Mouse (Mus musculus): ENCODE results near the gene Gm49322.
"Not testable (repeated sequence)": the region's sequence is repeated elsewhere in the genome, so short reads cannot be mapped to it uniquely, and the experiment has no call there.

The Gm49322 gene

DNA sequence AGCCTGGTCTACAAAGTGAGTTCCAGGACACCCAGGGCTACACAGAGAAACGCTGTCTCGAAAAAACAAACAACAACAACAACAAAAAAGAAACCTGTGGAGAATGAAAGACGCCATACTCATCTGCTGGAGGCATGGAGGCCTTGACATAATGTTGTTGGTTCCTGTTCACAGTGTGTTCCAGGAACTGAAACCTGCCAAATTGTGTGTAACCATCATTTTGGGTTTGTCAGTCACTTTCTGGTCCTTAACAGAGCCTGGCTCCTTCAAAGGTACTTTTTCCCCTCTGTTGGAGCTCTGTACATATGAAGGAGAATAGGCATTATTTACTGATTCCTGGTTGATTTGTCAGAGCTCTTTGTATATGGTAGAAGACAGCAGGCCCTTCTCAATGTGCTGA, 6.1 kb downstream of the Gm49322 start:
- no peak for DNase-seq (ENCODE audit: low read depth, low spot score)

DNA sequence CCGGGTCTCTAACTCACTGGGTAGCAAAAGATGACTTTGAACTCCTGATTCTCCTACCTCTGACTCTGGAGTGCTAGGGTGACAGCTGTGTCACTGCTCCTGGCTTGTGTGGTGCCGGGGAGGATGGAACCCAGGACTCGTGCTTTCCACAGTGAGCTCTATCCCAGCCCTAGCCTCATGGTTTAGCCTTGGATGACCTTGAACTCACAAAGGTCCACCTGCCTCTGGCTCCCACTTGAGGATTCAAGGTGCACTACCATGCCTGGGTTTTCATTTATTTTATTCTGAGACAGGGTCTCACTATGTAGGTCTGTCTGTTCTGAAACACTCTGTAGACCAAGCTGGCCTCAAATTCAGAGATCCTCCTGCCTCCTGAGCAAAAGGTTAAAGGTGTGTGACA, 8.0 kb downstream of the Gm49322 start:
- DNase-seq (ENCODE audit: low read depth, low spot score) = no peak

DNA sequence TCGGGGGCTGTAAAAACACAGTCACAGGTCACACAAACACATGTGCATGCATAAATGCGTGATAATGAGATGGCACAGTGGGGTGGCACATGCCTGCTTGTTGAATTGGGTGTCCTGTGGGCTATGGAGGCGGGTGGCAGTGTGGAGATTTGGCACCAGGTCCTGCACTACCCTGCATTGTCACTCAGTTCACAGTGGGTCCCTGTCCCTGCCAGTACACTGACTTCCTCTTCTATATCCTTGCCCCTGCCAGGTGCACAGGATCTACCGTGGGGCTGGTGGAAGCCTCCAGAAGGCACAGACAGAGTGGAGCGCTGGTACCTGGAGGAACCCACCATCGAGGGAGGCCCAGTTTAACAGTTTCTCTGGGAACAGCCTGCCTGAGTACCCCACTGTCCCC, 8.5 kb downstream of the Gm49322 start:
- DNase-seq (ENCODE audit: low read depth, low spot score) = no peak

GRCm38 (mm10) chr10:80618181-80618580, 12.4 kb downstream of the Gm49322 start:
- no peak for DNase-seq (ENCODE audit: low read depth, low spot score)

GRCm38 (mm10) chr10:80619465-80620244, 13.8 kb downstream of the Gm49322 start:
- no peak for DNase-seq (ENCODE audit: low read depth, low spot score)

GRCm38 (mm10) chr10:80620365-80620764, 14.5 kb downstream of the Gm49322 start:
- no peak for DNase-seq (ENCODE audit: low read depth, low spot score)

- DNase-seq (ENCODE audit: low read depth, low spot score) = no peak
Observed at GRCm38 (mm10) chr10:80620796-80621689, 15.2 kb downstream of the Gm49322 start.

GRCm38 (mm10) chr10:80621690-80621939, 15.8 kb downstream of the Gm49322 start:
- DNase-seq (ENCODE audit: low read depth, low spot score) = no peak

GRCm38 (mm10) chr10:80621940-80622660, 16.3 kb downstream of the Gm49322 start:
- DNase-seq (ENCODE audit: low read depth, low spot score) = peak; percentile 100

- DNase-seq (ENCODE audit: low read depth, low spot score) = peak; percentile 34
Observed at GRCm38 (mm10) chr10:80622661-80623456, 17.0 kb downstream of the Gm49322 start, which contains the start of gene Csnk1g2. Gene Csnk1g2 (plus strand): TSS chr10:80622838.

GRCm38 (mm10) chr10:80623457-80624191, 17.8 kb downstream of the Gm49322 start:
- peak; percentile 59 for DNase-seq (ENCODE audit: low read depth, low spot score)

DNA sequence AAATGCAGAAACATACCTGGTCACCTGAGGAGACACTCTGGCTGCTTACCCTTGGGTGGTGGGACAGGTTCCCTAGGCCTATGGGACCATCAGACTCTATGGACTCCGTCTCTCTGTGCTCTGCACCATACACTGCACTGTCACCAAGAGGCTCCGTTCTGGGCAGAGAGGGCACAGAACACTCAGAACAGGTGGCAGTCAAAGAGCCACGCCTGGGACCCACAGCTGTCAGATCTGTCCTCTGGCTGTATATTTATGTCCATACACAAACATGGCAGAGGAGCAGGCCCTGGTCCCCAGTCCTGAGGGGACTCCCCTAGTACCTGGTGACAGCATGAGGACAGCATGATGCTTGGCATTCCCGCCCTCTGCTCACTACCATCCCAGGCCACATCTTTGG, 19.9 kb downstream of the Gm49322 start:
- DNase-seq (ENCODE audit: low read depth, low spot score) = no peak

DNA sequence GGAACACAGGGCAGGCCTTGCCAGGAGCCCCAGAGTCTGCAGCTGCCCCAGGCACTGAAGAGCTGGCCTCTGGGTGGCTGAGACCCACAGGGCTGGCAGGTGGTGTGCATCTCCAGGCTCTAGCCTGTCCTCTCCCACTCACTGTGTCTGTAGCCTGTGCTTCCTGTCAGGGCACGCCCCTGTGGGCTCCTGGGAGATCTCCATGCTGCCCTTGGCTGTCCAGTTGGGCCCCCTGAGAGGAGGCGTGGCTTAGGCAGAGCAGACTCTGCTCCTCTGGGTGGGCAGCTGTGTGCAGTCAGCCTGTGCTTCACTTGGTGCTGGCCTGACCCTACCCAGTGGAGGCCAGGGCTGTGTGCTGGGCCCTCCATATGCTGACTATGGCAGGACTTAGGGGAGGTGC, 21.9 kb downstream of the Gm49322 start:
- DNase-seq (ENCODE audit: low read depth, low spot score) = no peak

DNA sequence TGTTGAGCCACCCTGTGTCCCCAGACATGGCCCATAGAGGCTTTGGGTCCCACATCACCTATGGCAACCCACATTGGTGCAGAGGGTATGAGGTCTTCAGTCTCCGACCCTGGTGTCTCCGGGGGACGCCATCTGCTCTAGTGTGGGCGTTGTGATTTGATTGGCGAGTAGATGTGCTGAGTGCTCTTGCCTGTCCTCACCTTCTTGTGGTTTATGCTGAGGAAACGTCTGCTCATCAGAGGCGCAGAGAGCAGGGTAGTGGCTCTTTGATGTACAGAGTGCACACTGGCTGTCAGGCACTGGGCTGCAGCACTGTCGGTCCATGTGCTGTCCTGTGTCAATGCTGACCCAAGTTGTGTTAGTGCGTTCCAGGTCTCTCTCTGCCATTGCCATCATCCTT, 23.1 kb downstream of the Gm49322 start:
- DNase-seq (ENCODE audit: low read depth, low spot score) = no peak

- DNase-seq (ENCODE audit: low read depth, low spot score) = no peak
Observed at GRCm38 (mm10) chr10:80635345-80635744, 29.5 kb downstream of the Gm49322 start.

- no peak for DNase-seq (ENCODE audit: low read depth, low spot score)
Observed at GRCm38 (mm10) chr10:80646936-80647335, 41.1 kb downstream of the Gm49322 start.

- DNase-seq (ENCODE audit: low read depth, low spot score) = not testable (repeated sequence)
Observed at GRCm38 (mm10) chr10:80649910-80650309, 44.1 kb downstream of the Gm49322 start.

GRCm38 (mm10) chr10:80650392-80650791, 44.6 kb downstream of the Gm49322 start:
- DNase-seq (ENCODE audit: low read depth, low spot score) = no peak

DNA sequence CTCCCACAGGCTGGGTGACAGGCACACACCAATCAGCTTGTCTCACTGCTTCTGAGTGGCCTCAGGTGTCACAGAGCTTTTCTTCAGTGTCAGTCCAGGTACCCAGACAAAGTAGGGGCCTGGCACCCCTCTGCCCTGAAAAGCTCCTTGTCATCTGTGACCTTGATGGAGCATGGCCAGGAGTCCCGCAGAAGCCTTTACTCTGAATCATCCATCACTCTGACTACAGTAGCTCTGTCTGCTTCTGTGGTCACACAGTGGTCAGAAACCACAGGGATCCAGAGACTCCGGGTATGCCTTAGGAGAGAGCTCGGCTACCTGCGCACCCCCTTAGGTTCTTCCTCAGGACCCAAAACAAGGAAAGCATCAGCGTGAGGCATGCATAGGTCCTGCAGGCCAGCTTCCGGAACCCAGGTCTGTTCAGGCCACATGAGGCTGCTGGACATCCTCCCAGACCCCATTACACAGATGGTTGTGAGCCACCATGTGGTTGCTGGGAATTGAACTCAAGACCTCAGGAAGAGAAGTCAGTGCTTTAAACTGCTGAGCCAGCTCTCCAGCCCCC, 47.4 kb downstream of the Gm49322 start:
- DNase-seq (ENCODE audit: low read depth, low spot score) = no peak

- no peak for DNase-seq (ENCODE audit: low read depth, low spot score)
Observed at GRCm38 (mm10) chr10:80654866-80655265, 49.0 kb downstream of the Gm49322 start.

All from mesoderm, embryonic 11.5 days (tissue).